Mouse (Mus musculus) hindbrain, postnatal 0 days (tissue): ENCODE results near the gene Prn. TPM values are rescaled to one million over a fixed set of nuclear protein-coding genes. Genes with fewer than 3 reads are reported as not detected.

Experiments
- ATAC-seq: fragments of 200-750 bp; cut with Nextera tagmentation; 2 replicates; pipeline ENCODE4 v1.8.0; 2017; ENCODE audit warnings: mild to moderate bottlenecking, moderate TSS enrichment, moderate library complexity
- DNase-seq: peaks from one replicate; pipeline ENCODE4 v3.0.0-alpha.2; 2015; ENCODE audit warnings: low spot score
- H3K27ac ChIP-seq: fragments of 300-500 bp; sonication (generic); 2 replicates; pipeline ENCODE4 v1.5.1; 2014; ENCODE audit warnings: mild to moderate bottlenecking
- H3K27me3 ChIP-seq: fragments of 300-500 bp; sonication (generic); 2 replicates; pipeline ENCODE4 v1.6.1; 2014; ENCODE audit warnings: low read length, mixed read lengths; ENCODE audit not compliant: insufficient read depth
- H3K36me3 ChIP-seq: fragments of 300-500 bp; sonication (generic); 2 replicates; pipeline ENCODE4 v1.6.1; 2014; ENCODE audit warnings: low read length, mixed read lengths; ENCODE audit not compliant: insufficient read depth
- H3K4me1 ChIP-seq: fragments of 300-500 bp; sonication (generic); 2 replicates; pipeline ENCODE4 v1.6.1; 2014; ENCODE audit warnings: antibody characterized with exemption, low read length, mixed read lengths; ENCODE audit not compliant: insufficient read depth
- H3K4me2 ChIP-seq: fragments of 300-500 bp; sonication (generic); 2 replicates; pipeline ENCODE4 v1.6.1; 2014; ENCODE audit warnings: low read depth, mild to moderate bottlenecking, low read length, moderate library complexity, mixed read lengths
- H3K4me3 ChIP-seq: fragments of 300-500 bp; sonication (generic); 2 replicates; pipeline ENCODE4 v1.5.1; 2014; ENCODE audit warnings: low read length
- H3K9ac ChIP-seq: fragments of 300-500 bp; sonication (generic); replicated peaks from 2 replicates; pipeline ENCODE4 v1.6.1; 2014; ENCODE audit warnings: mild to moderate bottlenecking, low read length, moderate library complexity, mixed read lengths
- H3K9me3 ChIP-seq: fragments of 300-500 bp; sonication (generic); 2 replicates; pipeline ENCODE4 v1.6.1; 2016; ENCODE audit warnings: low read length, mixed read lengths
- CTCF ChIP-seq: IDR thresholded peaks from 2 replicates; pipeline ENCODE4 v1.5.1; 2016; ENCODE audit warnings: antibody characterized with exemption, control low read depth, low read depth
- WGBS: fragments of 180-500 bp; shearing (Covaris S2); extraction: QIAGEN DNeasy Blood & Tissue Kit; methylation state at CpG from one replicate; pipeline ENCODE4 v1.1.7; 2014; 5-methylcytosine and 5-hydroxymethylcytosine counted together
- polyA plus RNA-seq: library from polyadenylated mRNA; unstranded; fragments of >200 nt; fragmentation: Nextera tagmentation; extraction: Ambion mirVana; gene quantifications from 2 replicates; pipeline ENCODE4 v1.2.1, GENCODE M21; 2015
- total RNA-seq: library from RNA; depleted of rRNA; stranded (reverse); fragments of >200 nt; gene quantifications from 2 replicates; pipeline ENCODE4 v1.2.3, GENCODE M21; 2014

Gene Prn
- total and polyA plus RNA-seq, 2 experiments from 2014 or later, result 0.25 TPM; not detected in 1

GRCm38 (mm10) chr2:131912526-131913258, 2.9 kb downstream of the Prn start:
- no peak overlapping the region; the same call in 1 of the 2 replicates for H3K4me3 ChIP-seq
- H3K36me3 ChIP-seq, result peaks cover 15% of the 10 kb centered on the region
- TF ChIP-seq CTCF, result no peak
- ATAC-seq (no peak), DNase-seq (no peak)
- no peaks in the 10 kb centered on the region for H3K9me3 ChIP-seq
- no peak overlapping the region for H3K27ac ChIP-seq
- WGBS, result 79% methylated on average over 8 of the region's 8 CpGs
- peaks cover 14% of the 10 kb centered on the region for H3K4me1 ChIP-seq
- H3K27me3 ChIP-seq, result no peaks in the 10 kb centered on the region
- no peak overlapping the region for H3K9ac ChIP-seq
- H3K4me2 ChIP-seq, result peak overlapping the region; percentile 72

DNA sequence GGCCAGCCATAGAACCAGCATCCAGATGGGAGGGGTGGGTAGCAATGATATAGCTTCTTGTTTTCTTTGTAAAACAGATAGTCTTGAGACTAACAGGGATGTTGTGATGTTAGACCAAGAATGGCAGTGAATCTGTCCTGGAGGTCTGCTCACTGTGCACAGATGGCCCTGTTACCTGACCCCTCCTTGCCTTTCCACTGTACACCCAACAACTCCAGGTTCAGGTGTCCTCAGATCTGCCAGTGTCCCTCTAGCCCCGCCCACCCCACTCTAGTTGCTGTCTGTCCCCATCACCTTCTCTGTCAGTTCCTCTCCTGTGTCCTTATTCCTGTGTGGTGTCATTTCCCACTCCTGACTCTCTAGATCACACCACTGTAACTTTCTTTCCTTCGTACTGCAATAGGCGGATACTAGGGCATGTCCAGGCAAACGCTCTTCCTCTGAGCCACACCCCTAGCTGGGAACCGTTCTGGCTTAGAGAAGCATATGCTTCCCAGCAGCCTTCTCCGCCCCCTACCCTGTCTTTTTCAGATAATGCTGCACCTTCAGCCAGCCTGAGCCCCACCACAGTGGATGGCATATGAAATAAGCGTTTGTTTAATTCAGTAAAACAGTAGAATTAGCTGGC, 22.6 kb downstream of the Prn start:
- Histone ChIP-seq H3K27ac (peak overlapping the region; percentile 64), H3K36me3 (peaks cover 11% of the 10 kb centered on the region; the same call in 1 of the 2 replicates), H3K9me3 (no peaks in the 10 kb centered on the region), H3K9ac (no peak overlapping the region), H3K4me1 (no peaks in the 10 kb centered on the region; the same call in 1 of the 2 replicates), H3K4me3 (no peak overlapping the region), H3K27me3 (no peaks in the 10 kb centered on the region), H3K4me2 (no peak overlapping the region)
- 67% methylated on average over 7 of the region's 7 CpGs for WGBS
- DNase-seq, result no peak
- TF ChIP-seq CTCF, result no peak
- ATAC-seq, result no peak

GRCm38 (mm10) chr2:131933013-131933412, 23.3 kb downstream of the Prn start:
- 36% methylated on average over 6 of the region's 6 CpGs for WGBS
- peak overlapping the region; percentile 64 for H3K27ac ChIP-seq
- ATAC-seq (peak; percentile 30; the same call in 1 of the 2 replicates), DNase-seq (no peak)
- no peak overlapping the region for H3K4me3 ChIP-seq
- no peak overlapping the region for H3K9ac ChIP-seq
- no peaks in the 10 kb centered on the region; the same call in 1 of the 2 replicates for H3K4me1 ChIP-seq
- no peak overlapping the region for H3K4me2 ChIP-seq
- H3K9me3 ChIP-seq, result no peaks in the 10 kb centered on the region
- H3K27me3 ChIP-seq, result no peaks in the 10 kb centered on the region
- 0 out of 2 replicates have a peak, but pooled peaks have one; percentile 7 for TF ChIP-seq CTCF
- peaks cover 12% of the 10 kb centered on the region; the same call in 1 of the 2 replicates for H3K36me3 ChIP-seq

GRCm38 (mm10) chr2:131933598-131933997, 23.8 kb downstream of the Prn start:
- H3K27ac ChIP-seq, result peak overlapping the region; percentile 64
- TF ChIP-seq CTCF, result no peak
- peak; percentile 35 for DNase-seq
- 41% methylated on average over 3 of the region's 3 CpGs for WGBS
- H3K27me3 ChIP-seq, result no peaks in the 10 kb centered on the region
- H3K4me2 ChIP-seq, result no peak overlapping the region
- no peaks in the 10 kb centered on the region; the same call in 1 of the 2 replicates for H3K4me1 ChIP-seq
- H3K36me3 ChIP-seq, result peaks cover 12% of the 10 kb centered on the region; the same call in 1 of the 2 replicates
- ATAC-seq, result peak; percentile 85
- no peak overlapping the region for H3K4me3 ChIP-seq
- no peaks in the 10 kb centered on the region for H3K9me3 ChIP-seq
- no peak overlapping the region for H3K9ac ChIP-seq

GRCm38 (mm10) chr2:131934243-131934642, 24.5 kb downstream of the Prn start:
- Histone ChIP-seq H3K36me3 (peaks cover 12% of the 10 kb centered on the region; the same call in 1 of the 2 replicates), H3K27ac (peak overlapping the region; percentile 64; the same call in 1 of the 2 replicates), H3K9me3 (no peaks in the 10 kb centered on the region), H3K4me3 (no peak overlapping the region), H3K27me3 (no peaks in the 10 kb centered on the region), H3K9ac (no peak overlapping the region), H3K4me1 (no peaks in the 10 kb centered on the region; the same call in 1 of the 2 replicates), H3K4me2 (no peak overlapping the region)
- DNase-seq (no peak), ATAC-seq (no peak)
- WGBS, result 92% methylated on average over 2 of the region's 2 CpGs
- no peak for TF ChIP-seq CTCF

GRCm38 (mm10) chr2:131935390-131936105, 25.8 kb downstream of the Prn start:
- 83% methylated on average over 10 of the region's 10 CpGs for WGBS

More at GRCm38 (mm10) chr2:131935390-131936105, 25.8 kb downstream of the Prn start:
- H3K27me3 ChIP-seq, result no peaks in the 10 kb centered on the region
- H3K9me3 ChIP-seq, result no peaks in the 10 kb centered on the region
- H3K9ac ChIP-seq, result no peak overlapping the region
- no peak overlapping the region for H3K27ac ChIP-seq
- H3K4me1 ChIP-seq, result no peaks in the 10 kb centered on the region; the same call in 1 of the 2 replicates
- no peak for DNase-seq
- ATAC-seq, result 0 out of 2 replicates have a peak, but pooled peaks have one; percentile 21
- peaks cover 12% of the 10 kb centered on the region; the same call in 1 of the 2 replicates for H3K36me3 ChIP-seq
- peak; percentile 50 for TF ChIP-seq CTCF
- H3K4me2 ChIP-seq, result no peak overlapping the region
- no peak overlapping the region for H3K4me3 ChIP-seq
